Mouse (Mus musculus): ENCODE results near the gene Coro1c.

Gene Coro1c

DNA sequence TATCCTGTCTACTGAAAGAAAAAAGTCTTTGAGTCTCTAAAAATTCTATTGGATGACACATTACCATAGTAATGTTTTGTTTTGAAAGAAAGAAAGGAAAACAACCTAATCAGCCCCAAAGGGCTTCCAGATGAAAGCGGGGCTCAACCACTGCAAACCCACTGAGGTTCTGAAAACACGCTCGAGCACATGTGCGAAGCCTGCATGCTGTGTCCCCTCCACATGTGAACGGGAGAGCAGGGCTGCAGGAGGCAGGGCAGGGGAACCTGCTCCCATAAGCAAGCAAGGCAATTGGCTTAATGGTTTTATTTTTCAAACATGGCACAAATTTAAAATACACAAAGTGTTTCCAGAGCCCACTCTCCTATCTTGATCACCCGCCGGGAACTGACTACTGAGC lies 51.9 kb downstream of the Coro1c start:
- no peak for DNase-seq (ENCODE audit: low read depth)

DNA sequence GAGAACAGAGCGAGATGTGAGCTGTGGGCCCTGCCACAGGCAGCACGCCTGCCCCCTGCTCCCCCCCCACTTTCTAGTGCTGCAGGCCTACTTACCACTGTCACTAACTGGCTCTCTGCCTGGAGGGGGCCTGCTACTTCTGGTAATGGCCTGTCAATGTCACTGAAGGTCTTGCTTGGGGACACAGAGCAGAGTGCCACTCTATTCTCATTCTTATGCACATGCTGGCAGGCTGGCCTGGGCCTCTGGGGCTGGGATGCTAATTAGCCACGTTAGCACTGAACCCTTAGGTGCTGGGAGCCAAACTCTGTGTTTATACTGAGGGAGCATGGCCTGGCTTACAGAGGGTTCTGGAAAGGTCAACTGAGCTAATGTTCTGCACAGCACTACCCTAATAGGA lies 52.9 kb downstream of the Coro1c start:
- DNase-seq (ENCODE audit: low read depth), result no peak

DNA sequence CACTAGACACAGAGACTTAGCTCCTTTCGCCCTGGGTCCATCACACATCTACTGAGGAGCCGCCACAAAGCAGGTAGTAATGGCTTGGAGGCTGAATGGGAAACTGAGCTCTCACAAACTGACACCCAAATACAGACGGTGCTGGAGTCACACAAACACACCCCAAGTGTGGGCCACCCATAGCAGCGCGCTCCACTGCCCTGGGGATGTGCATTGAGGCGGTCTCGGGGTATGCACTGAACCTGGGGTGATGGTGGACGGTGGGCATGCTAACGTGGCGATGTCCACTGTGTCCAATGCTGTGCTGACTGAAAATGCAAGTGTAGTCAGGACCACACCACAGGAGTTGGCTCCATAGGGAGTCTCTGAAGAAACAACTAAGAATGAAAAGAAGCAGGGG lies 53.4 kb downstream of the Coro1c start:
- DNase-seq (ENCODE audit: low read depth), result no peak

DNA sequence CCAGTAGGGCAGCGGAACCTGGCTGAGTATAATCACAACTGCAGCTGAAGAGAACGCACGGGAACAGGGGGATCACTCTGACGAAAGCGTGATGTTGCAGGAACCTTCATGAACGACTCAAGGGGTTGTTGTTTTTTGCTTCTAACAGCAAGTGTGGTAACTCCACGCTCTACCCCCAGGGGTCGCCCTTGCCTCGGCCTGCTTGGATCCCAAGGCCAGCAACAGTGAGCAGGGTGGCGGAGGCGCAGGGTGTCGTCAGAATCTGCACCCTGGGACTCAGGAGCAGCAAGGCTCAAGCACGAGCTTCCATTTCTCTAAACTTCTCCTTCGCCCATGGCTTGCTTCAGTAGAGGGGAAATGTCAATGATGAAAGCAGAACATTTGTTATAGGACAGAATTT lies 54.1 kb downstream of the Coro1c start:
- DNase-seq (ENCODE audit: low read depth), result peak; percentile 74

DNA sequence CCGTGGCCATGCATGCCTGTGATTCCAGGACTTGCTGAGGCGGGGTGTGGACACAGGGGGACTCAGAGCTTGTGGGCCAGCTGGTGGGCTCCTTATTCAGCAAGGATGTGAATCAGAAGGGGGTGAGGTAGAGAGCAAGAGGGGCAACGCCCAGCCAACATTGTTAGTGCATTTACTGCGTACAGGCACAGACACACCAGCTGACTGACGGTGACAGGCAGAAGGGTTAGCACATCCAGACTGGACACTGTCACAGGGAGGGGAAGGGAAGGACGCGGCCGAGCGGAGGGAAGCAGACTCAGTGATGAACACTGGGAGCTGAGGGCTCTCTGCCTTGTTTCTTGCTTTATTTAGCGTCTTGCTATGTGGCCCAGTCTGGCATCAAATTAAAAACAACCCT lies 55.0 kb downstream of the Coro1c start:
- no peak for DNase-seq (ENCODE audit: low read depth)

DNA sequence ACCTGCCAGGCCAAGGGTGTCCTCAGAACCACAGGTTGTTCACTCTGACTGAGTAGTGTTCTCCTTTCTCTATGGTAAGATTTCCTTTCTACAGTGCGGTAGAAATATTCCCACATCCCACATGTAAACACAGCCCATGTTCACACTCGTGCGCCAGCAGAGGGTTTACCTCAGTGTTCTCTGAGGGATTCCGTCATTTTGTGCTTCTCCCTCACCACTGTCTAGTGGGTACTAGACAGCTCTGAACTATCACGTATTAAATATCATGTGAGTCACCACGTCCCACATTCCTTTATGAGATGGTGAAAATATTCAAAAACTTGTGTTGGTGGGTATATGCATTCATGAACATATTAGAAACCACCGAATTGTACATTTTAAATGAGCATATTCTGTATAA lies 56.1 kb downstream of the Coro1c start:
- DNase-seq (ENCODE audit: low read depth), result no peak

DNA sequence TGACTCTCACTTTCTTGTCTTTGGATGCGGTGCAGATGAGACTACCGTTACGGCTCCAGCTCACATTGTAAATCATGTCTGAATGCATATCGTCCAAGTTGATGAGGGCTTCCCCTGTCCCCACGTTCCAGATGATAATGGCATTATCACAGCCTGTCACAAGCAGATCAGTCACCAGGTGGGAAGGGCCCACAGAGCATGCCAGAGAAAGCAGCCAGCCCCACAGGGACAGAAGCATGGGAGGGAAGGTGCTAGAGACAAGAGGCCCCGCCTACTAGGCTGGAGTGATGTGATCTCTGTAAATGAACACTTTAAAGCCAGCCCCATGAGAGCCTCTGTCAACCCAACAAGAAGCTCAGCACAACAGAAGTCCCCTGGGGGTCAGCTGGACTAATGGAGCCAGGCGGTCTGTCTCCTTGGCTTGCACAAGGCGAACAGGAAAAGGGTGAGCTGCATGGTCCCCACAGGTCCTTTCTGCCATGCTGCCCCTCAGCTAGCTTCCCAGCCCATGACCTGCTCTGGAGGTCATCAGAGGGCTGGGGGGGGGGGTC lies 57.8 kb downstream of the Coro1c start:
- DNase-seq (ENCODE audit: low read depth), result no peak

DNA sequence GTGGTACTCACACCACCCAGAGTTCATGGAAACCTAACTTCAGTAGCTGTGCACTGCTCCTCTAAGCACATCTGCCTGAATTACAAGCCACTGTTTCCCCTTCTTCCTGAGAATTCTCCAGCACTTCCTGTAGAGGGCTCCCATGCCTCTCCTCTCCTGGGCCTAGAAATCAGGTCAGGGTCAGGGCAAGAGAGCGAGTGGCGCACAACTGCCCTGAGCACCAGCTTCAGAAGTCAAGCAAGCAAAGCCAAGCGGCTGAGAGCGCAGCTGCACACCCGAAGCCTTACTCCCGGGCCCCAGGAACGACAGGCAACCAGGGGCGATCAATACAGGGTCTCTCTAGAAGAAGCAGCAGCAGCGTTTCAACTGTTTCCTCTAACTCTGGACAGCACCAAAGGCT lies 60.9 kb downstream of the Coro1c start:
- DNase-seq (ENCODE audit: low read depth), result no peak

DNA sequence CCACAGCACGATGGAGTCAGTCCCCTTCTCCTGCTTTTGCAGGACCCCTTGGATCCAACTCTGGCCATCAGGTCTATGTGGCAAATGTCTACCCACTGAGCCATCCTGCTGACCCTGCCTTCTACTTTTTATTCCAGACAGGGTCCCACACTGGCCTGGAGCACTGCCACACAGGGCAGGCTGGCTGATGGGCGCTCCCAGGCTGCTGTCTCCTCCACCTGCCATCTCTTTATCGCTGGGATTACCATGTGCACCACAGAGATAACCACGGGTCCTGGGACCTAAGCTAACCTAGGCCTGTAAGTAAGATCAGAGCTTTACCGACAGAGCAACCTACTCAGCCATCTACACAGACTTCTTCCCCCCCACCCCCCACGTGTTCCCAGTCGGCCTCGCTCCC lies 61.9 kb downstream of the Coro1c start:
- no peak for DNase-seq (ENCODE audit: low read depth)

DNA sequence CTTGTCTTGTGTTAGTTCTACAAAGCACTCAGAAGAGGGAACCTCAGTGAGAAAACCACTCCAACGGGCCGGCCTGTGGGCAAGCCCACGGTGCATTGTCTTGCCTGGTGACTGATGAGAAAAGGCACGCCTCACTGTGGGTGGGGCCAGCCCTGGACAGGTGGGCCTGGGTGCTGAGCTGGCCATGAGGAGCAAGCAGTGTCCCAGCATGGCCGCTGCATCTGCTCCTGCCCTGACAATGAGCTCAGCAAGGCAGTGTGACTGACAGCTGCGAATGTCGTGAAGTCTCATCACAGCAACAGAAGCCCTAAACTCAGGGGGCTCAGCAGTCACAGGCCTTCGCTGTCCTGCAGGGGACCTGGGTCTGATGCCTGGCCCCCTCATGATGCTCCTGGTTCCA lies 62.9 kb downstream of the Coro1c start:
- DNase-seq (ENCODE audit: low read depth), result no peak

DNA sequence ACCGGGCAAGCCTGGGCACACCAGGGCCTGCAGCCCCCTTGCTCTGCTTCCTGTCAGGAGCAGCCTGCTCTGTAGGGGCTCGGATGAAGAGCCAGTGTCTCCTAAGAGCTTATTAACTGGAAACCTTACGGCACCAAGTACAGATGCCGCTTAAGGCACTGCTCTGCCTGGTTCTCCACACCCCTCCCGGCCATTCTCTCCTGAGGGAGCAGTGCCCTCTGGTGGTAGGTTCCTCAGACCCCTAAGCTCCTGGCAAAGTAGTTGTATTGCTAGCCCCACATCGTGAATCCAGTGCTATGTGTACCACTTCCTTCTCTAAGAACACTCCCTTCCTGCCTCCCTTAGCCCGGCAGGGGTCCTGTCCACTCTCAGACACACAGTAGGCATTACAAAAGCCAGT lies 63.8 kb downstream of the Coro1c start:
- DNase-seq (ENCODE audit: low read depth), result peak; percentile 77

DNA sequence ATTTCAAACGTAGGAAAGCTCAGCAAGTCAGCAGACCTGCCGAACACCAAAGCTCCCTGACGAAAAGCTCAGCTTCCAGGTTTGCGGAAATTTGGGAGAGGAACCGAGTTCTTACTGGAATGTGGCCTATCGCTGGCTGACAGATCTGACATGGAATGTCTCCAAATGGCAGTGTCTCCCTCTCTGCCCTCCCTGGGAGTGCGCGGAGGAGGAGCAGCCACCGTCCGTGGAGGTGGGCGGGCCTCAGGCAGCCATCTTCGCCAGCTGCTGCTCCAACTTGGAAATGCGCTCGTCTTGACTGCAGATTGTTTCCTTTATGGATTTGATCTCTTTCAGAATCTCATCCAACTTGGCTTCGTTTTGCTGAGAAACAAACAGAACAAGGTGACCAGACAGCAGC lies 64.5 kb downstream of the Coro1c start:
- DNase-seq (ENCODE audit: low read depth), result no peak

DNA sequence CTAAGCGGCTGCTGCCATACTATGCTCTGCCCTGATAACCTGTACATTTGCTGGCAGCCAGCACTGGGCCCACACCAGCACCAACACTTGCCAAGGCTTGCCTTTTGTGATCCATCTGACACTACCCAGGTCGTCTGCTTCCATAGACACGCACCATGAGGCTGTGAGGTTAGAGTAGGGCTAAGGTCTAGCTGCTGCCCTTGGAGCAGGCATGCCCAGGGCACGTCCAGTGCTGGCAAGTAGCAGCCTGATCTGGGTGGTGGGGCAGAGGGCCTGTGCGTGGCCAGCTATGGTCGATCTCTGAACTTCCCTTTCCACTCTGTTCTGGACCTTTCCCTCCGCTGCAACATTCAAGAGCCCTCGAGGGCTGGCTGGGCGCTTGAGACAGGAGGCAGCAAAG lies 65.7 kb downstream of the Coro1c start:
- no peak for DNase-seq (ENCODE audit: low read depth)

DNA sequence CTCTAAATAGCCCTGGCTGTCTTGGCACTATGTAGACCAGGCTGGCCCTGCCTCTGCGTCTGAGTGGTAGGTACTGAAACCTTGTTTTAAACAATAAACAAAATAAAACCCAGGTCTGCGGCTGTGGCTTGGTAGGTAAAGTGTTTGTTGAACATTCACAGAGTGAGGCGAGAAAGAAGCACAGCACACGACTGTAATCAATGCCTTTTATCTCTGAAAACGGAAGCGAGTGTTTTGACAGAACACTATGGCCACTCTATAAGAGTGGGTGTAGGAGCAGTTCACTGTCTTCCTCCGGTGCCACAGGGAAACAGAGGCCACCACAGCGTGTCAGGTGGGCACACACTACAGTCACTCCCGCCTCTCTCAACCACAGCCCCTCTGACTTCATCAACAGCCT lies 66.3 kb downstream of the Coro1c start:
- no peak for DNase-seq (ENCODE audit: low read depth)

DNA sequence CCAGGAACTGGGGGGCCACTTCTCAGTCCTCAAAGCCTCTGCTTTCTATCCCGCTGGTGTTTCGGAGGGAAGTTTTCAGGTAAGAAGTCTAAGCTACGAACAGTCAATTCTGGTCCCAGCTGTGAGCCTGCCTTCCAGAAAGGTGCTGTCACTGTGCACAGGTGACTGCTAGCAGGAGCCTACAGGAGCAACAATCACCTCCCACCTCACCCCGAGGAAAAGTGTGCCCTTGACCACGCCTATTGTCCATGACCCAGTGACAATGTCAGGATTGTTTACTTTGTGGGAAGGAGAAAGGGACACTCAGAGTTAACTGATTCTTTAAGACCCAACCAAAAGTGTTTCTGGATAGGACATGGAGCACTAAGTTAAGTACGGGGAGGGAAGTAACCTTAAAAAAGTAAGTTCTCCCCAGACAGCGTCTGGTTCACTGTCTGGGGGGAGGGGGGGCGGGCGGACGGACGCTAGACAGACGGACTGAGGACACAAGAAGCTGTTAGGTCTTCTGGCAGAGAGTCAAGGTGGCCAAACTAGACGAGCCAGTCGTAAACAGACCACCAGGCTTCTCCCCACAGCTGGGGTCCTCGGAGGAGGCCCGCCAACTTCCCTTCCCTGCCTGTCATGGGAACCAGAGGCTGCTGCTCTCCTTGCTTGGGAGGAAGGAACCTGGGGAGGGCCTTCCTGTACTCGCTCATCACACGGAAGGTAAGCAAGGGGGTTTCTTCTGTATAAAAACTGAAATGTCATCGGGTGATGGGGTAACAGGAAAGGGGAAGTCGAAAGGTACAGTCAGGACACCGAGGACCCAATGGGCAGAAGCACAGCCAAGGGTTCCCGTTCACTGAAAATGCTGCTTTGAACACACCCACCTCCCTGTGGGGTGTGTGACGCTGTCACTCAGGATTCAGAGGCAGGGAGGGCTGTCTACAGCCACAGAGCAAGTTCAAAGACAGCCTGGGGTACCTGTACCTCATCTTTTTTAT lies 67.0 kb downstream of the Coro1c start:
- no peak for DNase-seq (ENCODE audit: low read depth)

DNA sequence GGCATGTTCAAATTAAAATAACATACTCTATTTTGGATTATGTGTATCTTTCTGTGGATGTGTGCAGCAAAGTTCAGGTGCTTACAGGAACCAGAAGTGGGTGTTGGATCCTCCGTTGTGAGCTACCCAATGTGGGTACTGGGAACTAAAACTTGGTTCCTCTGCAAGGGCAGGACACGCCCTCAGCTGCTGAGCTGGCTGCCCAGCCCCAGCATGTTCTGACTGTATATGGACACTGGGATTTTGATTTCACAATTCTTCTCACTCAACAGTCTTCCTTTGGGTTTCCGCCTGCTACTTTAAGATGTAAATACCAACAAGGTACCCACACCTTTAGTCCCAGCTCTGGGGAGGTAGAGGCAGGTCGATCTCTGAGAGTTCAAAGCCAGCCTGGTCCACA lies 68.1 kb downstream of the Coro1c start:
- DNase-seq (ENCODE audit: low read depth), result no peak

DNA sequence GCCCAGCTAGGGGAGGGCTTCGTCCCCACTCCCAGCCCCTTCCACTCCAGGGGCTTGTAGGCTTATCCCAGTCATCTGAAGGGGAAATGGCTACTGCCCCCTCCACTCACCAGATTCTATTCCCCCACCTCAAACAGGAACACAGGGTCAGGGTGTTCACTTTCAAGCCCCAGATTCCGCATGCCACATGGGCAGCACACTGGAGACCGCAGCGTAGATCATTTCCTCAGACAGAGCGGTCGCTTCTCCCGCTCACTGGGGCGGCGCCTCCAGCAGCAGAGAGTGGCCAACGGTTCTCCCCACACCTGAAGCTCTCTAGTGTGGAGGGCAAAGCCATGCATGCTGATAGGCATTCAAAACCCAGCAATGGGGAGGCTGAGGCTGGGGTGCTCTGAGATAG lies 71.6 kb downstream of the Coro1c start:
- DNase-seq (ENCODE audit: low read depth), result no peak

DNA sequence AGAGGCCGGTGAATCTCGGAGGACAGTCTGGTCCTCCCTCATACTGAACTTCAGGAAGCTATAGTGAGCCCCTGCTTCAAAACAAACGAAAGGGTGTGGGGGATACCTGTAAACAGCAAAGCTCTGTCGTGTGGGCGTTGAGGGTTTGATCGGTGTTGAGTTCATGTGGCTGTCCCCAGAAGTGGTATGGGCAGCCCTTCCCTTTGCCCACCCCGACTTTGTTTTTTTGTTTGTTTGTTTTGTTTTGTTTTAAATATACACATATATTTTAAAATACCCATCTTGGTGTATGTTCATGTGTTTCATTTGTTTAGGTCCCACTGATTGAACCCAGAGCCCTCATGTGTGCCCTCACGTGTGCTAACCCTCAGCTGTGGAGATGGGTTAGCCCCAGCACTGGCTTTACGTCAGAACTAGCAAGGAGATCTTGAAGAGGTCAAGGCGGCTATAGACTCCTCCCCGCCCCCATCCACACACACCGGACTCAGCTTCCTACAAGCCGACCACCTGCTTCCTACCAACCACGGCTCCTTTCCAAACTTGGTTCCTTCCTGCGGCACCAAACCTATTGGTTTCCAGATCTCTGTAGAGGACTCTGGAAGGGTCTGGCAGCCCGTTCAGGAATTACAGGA lies 75.1 kb downstream of the Coro1c start:
- DNase-seq (ENCODE audit: low read depth), result no peak

DNA sequence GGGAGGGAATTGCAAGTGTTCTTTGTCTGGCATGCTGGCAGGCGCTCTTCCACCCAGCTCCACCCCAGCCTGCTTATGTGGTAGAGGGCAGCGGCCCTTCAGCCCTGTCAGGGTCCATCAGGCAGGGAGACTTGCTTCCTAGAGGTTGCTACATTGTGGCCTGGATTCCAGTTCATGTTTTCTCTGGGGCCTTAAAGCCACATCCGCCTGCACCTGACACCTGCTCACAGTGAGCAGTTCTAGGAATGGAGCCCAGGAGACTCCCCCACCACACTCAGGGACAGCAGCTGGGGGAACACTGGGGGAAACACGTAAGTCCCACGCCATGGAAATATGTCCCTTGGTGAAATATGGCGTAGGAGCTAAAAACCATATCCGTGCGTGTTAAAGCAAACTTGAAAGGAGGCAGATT lies 76.1 kb downstream of the Coro1c start, which contains the start of gene Selplg:
Selplg (minus strand) TSS at position 155 of the 412 bp plus-strand sequence.
- no peak for DNase-seq (ENCODE audit: low read depth)

DNA sequence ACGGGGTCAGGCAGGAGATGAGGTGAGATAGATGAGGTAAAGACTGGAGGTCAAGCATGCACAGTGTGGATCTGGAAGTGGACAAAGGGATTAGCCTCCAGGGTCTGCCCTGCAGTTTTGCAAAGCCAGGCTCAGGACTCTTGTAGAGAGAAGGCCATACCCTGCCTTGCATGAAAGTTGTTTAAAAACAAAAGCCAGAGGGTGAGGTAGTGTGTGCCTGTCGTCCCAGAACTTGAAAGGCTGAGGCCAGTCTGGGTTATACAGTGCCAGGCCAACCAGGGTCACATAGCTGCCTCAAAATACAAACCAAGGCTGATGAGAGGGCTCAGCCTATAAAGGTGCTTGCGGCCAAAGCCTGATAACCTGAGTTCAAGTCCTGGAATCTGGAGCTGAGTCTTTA lies 76.8 kb downstream of the Coro1c start:
- no peak for DNase-seq (ENCODE audit: low read depth)

DNA sequence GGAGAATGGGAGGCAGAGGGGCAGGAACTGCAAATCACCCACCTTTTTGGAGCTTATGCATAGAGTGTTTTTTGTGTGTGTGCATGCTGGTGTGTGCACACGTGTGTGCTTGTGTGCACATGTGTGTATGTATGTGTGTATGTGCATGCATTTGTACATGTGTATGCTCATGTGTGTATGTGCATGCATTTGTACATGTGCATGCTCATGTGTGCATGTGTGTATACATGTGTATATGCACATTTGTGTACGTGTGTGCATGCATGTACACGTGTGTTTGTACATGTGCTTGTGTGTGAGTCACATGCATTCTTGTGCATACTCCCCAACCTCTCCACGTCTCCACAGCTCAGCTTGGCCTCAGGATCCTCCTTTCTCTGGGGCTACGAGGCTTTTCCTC lies 77.8 kb downstream of the Coro1c start:
- DNase-seq (ENCODE audit: low read depth), result no peak

DNA sequence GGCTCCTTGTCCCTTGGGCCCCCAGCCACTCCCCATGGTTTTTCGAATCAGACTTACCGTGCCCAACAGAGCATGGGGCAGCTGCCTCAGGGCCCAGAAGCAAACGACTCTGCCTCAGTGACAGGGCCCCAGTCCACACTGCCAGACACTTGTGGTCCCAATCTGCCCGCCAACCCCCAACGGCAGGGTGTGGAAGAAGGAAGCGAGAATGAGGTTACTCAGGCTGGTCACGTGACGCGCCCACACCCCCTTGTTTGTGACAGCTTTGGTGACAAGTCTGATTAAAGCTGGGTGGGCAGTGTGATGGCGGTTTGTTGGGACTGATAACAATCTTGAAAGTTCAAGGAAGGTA lies 78.3 kb downstream of the Coro1c start:
- peak; percentile 82 for DNase-seq (ENCODE audit: low read depth)

DNA sequence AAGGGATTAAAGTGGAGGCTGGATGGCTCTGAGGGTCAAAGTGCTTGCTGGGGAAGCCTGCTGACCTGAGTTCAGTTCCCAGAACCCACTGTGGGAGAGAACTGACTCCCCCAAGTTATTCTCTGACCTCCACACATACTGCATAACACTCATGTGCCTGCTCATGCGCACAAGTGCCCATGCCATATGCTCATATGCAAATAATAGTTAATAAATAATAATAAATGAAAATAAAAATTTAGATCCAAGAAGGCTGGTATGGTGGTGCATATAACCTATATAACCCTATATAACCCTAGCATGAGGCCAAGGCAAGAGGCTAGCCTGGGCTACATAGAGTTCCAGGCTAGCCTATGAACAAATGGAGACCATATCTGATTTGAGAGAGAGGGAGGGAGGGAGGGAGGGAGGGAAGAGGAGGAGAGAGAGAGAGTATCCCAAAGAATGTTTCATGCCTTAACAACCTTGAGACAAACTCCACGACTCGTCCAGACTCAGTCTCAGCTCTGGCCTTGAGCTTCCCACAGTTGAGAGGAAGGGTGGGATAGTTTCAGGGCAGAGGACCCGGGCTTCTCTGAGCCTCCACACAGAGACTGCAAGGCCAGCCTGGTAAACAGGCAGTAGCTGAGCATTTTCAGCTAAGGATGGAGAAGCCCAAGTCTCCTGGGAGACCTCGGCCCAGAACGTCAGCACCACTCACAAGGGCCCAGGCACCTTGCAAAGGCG lies 78.8 kb downstream of the Coro1c start:
- no peak for DNase-seq (ENCODE audit: low read depth)
